Mouse (Mus musculus): Measurements from ENCODE around the gene Dgka.

Gene Dgka

DNA sequence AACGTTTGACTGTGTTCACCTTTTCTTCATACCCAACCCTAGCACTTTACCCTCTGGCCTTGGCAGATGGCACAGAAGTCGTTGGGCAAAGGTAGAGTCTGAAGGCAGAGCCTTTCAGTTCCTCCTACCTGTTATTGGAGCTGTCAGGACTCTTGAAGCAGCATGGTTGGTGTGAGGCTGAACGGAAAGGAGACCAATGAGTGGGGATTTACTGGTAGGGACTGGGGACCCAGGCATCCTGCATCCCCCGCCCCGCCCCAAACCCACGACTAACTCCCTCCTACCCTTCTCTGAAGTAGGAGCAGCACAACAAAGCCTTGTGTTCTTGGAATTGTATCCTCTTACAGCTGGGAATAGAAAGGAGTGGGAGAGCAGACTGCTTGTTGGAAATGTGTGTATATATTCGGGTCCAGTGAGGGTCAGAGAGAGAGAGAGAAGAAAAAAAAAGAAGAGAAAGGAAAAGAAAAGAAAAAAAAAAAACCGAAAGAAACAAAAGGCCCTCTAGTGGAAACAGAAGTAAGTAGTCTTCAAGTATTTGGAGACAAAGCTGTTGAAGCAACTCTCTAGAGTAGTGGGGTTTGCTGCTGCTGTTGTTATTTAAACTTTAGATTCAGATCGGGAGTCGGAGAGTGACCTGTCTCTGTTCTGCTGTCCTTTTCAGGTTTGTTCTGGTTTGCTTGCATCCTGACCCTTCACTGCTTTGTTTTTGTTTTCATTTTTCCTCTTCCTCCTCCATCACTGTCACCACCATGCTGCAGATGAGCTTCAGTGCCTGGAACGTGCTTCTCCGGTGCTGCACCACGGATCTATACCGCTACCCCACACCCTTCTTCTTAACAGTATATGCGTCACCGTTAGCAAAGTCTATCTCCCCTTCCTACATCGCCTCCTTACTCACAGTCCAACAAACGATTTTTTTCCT, at the start of gene Dgka:
Dgka (minus strand) TSS at position 176 of the 922 bp plus-strand sequence.
- peak; percentile 70 for DNase-seq (ENCODE audit: low read depth, low spot score)

DNA sequence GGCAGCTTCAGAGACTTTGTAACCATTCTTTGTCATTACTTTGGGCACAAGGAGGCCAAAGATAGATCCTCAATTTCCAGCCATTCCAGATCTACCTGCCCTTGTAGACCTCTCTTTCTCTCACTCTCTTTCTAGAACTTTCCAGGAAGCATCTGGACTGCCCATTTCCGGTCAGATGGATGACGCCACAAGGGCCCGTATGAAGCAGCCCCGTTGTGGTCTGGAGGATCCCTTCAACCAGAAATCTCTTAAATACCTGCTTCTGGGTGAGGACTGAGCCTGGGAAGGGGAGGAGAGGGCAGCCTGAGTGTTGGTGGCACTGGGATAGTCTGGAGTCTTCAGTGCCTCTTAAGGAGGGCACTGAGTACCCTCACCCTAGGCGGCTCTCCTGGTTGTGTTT, 49.7 kb upstream of the Dgka start:
- DNase-seq (ENCODE audit: low read depth, low spot score), result no peak

DNA sequence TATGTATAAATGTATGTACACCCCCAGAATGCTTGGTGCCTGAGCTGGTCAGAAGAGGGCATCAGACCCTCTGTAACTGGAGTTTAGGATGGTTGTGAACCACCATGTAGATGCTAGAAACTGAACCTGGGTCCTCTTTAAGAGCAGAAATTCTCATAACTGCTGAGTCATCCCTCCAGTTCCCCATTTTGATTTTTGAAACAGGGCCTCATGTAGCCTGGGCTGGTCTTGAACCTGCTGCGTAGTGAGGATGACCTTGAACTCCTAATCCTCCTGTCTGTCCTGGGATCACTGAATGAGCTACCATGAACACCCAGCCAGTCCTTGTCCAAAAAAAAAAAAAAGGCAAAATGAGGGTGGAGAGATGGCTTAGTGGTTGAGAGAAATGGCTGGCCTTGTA, 48.6 kb upstream of the Dgka start:
- no peak for DNase-seq (ENCODE audit: low read depth, low spot score)

DNA sequence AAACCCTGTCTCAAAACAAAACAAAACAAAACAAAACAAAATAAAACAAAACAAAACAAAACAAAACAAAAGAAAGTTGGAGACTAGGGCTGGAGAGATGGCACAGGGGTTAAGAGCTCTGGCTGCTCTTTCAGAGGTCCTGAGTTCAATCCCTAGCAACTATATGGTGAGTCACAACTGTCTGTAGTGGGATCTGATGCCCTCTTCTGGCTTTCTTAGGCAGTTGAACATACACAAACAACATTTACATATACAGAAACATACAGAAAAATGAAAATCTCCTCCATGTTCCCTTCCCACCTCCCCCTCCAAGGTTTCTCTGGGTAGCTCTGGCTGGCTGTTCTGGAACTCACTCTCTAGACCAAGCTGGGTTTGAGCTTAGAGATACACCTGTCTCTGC, 47.4 kb upstream of the Dgka start:
- no peak for DNase-seq (ENCODE audit: low read depth, low spot score)

DNA sequence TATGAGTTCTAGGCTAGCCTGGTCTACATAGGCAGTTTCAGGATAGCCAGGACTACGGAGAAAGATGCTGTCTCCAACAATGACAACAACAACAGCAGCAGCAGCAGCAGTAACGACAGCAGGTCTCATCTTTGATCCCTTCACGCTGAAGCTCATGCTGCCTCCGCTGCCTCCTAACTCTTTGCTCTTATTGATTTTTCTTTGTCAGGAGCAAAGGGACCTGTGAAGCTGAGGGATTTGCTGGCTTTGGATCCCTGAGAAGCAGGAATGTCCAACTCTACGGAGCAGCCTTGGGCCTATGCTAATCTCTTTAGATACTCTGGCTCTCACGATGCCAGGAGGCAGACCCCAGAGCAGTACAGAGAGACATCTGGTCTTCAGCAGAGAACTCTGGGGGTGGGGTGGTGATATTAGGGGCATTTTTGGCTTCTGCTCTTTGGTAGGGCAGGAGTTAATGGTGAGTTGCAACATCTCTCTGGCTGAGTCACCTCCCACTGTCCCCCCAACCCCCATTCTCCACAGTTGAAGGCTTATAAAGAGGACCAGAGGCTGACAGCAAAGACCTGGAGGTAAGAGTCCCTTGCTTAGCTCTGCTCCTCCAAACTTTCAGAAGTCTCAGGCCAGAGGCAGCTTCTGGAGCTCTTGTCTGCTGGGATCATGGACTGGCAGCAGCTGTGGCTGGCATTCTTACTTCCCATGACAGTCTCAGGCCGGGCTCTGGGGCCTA, 45.9 kb upstream of the Dgka start, which contains the start of gene Mmp19:
Mmp19 (plus strand) TSS at position 513 of the 727 bp plus-strand sequence.
- no peak for DNase-seq (ENCODE audit: low read depth, low spot score)

DNA sequence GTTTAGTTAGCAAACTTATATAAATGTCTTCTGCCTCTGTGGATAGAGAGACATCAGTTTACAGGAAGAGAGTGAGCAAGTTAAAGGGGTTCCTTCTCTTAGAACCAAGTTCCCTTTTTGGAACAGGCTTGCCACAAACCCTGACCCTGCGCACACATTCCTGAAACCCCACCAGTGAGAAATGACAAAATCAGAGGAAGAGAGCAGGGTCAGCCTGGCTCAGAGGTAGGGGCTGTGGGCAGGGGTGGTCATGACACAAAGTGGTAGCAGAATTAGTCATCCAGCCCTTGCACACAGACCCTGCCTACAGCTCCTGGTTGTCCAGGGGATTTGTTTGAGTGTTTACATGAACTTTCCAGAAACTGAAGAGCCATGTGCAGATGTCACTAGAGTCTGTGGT, 35.5 kb upstream of the Dgka start:
- DNase-seq (ENCODE audit: low read depth, low spot score), result no peak

DNA sequence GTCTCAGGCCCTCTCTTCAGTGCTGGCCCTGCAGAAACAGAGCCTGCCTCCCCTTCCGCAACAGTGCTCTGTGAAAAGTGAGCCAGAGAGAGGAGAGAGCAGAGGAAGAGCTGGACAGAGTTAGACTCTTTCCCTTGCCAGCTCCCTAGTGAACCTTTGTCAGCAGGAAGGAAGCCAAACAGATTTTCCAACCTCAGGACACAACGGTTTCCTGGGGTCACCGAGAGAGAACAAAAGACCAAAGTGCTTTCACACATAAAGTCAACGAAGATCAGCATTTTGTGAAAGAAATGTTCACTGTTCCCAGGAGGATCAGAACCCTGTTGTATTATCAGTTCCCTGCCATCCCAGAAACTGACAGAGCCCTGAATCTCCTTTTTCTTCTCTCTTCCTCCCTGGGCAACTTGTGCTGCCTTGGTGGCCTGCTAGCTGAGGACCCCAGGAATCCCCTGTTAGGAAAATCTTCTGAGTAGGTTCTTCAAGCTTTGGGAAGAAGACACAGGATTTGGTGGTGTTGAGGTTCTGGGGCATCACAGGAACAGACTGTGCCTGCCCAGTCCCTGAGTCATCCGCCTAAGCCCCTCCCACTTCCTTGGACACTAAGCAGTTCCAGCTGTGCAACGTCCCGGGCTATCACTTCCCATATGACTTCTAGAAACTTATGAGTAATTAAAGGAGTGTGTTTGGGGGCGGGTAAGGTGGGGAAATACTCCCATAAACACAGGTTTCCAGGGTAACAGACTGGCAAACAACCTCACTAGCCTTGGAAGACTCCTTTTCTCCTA, 34.5 kb upstream of the Dgka start:
- DNase-seq (ENCODE audit: low read depth, low spot score), result no peak

DNA sequence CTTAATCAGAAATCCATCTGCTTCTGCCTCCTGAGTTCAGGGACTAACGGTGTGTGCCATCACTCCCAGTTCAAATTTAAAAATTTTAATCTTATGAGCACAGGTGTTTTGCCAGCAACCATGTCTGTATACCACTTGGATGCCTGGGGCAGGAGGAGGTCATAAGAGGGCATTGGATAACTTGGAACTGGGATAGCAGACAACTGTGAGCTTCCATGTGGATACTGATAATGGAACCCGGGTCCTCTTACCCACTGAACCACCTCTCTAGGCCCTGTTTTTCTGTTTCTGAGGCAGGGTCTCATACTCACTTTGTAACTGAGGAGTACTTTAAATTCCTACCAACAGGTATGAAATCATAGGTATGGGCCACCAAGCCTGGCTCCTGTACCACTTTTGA, 33.8 kb upstream of the Dgka start:
- DNase-seq (ENCODE audit: low read depth, low spot score), result no peak

DNA sequence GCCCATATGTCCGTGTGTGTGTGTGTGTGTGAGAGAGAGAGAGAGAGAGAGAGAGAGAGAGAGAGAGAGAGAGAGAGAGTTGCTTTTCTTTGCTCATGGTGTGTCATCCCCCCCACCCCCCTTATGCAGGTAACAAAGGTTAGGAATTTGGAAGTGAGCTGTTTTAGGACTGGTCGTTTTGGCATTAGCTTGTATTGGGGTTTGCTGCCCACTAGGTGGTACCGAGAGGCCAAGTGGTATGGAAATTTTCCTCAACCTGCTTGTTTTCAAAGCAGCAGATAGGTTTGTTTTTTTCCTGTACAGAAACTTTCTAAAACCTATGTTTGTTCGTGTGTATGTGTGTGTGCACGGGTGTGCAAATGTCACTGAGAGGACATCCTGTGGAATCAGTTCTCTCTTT, 29.0 kb upstream of the Dgka start:
- peak; percentile 62 for DNase-seq (ENCODE audit: low read depth, low spot score)

DNA sequence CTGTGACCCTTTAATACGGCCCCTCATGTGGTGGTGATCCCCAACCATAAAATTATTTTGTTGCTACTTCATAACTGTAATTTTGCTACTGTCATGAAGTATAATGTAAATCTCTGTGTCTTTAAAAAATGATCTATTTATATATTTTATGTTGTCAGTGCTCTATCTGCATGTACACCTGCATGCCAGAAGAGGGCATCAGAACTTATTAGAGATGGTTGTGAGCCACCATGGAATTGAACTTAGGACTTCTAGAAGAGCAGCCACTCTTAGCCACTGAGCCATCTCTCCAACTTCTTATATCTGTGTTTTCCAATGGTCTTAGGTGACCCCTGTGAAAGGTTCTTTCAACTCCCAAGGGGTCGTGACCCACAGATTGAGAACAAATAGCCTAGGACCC, 28.2 kb upstream of the Dgka start:
- no peak for DNase-seq (ENCODE audit: low read depth, low spot score)

DNA sequence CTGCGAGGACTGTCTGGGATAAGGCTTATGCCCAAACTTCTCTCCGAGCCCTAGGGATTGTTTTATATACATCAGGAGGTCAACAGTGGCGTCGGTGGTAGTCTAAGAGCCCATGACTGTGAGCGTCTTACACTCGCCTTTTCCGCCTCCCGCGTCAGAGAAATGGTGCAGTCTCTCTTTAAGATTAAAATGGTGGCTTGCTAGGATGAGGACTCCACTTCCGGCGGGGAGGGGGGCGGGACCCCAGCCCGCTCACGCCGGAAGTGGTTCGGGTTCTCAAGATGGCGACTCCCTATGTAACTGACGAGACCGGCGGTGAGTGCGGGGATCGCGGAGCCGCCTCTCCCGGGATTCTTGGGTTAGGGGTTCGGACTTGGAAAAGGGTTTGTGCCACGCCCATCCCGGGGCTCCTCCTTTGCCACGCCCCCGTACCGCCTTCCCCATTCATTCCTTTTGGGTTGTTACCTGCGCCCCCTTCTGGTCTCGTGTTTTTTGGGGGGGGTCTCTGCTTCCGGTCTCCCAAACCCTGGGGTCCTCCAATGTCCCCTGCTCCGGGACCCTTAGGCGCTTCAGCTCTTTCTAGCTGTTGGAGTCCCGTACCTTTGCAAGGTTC, 3.7 kb upstream of the Dgka start:
- peak; percentile 97 for DNase-seq (ENCODE audit: low read depth, low spot score)

DNA sequence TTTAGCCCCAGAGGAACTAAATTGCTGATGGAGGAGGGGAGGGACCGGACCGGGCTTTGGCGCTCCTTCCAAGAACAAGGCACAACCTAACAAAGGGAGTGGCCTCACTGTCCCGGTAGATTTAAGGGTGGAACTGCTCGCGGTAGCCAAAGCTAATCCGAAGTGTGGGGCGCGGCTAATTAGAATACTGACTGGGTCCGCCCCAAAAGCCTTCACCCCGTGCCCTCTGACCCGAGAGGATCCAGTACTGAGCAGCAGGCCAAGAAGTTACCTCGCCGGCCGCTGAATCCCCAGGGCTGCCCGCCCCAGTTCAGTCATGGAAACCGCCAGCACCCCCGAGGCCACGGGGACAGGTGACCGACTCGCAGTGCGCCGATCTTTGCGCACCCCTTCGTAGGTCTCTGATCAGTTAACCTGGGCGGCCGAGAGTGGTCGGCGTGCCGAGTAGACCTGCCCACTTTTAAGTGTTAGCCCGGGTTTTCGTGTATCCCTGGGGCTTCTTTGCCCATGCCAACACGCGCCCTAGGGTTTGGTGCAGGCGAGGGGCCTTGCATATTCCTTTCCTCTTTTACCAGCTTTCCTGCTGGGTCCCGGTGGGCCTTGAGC, 3.1 kb upstream of the Dgka start, which contains the start of gene Pym1:
Pym1 (plus strand) TSS at position 244 of the 606 bp plus-strand sequence.
- DNase-seq (ENCODE audit: low read depth, low spot score), result peak; percentile 95

DNA sequence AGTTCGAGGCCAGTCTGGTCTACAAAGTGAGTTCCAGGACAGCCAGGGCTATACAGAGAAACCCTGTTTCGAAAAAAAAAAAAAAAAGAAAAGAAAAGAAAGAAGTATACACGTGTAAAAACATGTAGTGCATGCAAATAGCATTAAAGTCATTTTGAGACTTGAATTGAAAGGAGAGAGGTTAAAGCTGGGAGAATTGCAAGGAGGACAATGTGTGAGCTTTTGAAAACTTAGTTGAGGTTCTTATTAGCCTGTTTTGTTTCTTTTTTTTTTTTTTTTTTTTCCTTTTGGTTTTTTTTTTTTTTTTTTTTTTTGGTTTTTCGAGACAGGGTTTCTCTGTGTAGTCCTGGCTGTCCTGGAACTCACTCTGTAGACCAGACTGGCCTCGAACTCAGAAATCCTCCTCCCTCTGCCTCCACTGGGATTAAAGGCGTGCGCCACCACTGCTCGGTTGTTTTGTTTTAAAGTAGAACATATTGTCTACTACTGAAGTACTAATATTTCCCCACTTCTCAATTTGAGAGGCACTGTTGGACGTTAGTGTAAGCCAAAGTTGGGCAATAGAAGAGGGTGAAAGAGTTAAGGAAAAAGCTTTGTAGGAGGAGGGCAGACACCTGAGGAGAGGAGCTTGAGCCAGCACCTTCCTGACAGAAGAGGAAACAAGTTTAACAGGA, 2.5 kb upstream of the Dgka start:
- no peak for DNase-seq (ENCODE audit: low read depth, low spot score)

DNA sequence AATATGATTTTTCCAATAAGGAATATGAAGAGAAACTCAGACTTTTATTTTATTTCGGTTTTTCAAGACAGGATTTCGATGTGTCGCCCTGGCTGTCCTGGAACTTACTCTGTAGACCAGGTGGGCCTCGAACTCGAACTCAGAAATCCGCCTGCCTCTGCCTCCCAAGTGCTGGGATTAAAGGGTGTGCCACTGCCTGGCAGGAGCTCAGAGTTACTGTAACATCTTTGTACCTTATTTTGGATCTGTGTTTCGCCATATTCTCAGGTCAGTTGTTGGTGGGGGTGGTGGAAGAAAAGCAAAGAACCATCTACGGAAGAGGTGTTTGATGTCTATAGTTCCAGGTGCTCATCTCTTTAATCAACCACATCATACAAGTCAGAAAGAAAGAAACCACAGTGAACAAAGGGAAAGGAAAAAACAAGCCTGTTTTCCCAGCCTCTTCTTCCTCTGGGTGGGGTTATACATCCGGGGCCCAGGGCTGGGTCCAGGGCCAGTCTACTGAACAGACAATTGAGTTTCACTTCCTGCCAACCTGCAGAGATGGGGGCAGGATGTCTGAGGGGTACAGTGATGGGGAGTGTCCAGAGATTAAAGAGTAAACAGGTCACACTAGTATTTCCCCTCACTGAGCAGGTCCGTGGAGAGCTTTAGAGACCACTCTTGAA, 1.4 kb upstream of the Dgka start:
- DNase-seq (ENCODE audit: low read depth, low spot score), result no peak

DNA sequence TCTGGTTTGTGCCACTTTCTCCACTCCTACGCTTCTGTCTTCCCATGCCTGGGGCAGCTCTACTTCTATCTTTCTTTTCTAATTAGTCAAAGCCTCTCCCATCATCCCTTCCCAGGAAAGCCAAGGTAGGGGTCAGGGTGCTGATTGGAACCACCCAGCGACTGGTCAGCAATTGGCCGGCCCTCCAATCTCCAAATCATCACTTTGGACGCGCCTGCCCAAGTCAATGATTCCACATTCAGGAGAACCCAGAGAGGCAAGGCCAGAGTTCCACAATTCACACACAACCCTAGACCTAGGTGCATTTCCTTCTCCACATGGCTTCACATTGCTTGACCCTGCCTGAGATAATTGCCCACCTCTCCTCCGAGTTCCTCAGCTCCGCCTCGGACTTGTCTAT, 444 bp downstream of the Dgka start:
- no peak for DNase-seq (ENCODE audit: low read depth, low spot score)

DNA sequence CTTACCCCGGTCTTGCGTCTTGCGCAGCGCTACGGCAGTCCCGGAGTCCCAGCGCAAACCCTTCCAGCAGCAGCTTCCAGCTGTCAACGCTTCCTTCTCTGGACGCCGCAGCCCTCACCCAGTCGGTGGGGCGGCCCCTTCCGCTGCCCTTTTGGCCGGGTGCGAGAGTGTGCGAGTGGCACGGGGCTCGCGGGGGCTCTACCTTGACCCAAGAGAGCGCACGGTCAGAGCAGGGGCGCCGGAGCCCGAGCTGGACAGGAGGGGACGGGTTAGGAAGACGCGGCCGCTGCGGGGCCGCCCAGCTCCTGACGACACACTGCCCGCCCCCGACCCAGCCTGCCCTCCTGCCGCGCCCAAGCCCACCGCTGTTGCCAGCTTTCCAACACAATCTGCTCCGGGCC, 864 bp downstream of the Dgka start:
- peak; percentile 44 for DNase-seq (ENCODE audit: low read depth, low spot score)

DNA sequence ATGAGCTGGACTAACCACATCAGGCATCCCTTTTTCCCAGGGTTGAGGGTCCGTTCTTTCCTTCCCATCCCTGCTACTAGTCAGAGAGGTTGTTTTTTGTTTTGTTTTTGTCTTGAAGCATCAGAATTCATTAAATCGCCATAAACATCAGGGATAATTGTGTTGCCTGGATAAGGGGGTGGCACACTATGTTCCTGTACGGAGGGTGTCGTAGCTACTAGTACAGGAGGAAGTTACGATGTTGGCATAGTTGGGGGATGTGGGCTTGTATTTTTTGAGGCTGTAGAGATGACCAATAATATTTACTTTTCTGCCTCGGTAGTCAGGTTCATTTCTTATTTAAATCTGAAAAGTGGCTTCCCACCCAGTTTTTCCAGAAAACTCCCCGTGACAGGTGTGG, 1.4 kb downstream of the Dgka start:
- no peak for DNase-seq (ENCODE audit: low read depth, low spot score)

DNA sequence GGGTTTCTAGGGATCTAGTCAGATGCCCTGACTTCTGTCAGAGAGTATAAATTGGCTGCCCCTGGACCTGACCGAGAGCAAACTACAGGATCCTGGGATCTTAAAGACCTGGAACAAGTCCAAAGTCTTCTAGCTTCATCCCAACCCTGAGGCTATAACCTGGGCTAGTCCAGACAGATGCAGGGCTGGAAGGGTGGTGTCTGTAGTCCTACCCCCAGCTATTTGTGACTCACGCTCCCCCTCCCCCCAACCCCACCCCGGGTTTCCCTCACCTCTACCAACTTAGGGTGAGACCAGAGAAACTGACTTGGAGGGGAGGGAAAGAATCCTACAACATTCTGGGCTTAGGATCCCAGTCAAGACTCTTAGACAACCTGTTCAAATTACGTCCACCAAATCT, 2.0 kb downstream of the Dgka start:
- peak; percentile 58 for DNase-seq (ENCODE audit: low read depth, low spot score)

DNA sequence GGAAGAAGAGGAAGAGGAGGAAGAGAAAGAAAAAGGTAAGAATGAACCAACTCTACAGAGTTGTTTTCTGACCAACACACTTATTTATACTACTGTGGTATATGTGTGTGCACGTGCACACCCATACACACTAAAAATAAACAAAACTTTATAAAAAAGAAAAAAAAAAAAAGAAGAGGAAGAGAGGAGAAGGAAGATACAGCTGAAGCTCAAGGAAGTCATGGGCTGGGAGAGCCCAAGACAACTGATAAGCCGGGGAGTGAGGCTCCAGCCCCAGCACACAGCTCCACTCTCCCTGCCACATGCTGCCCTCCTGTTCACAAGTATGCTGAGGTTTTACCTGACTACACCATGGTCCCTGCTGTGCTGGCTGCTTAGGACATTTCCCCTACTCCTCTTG, 4.4 kb downstream of the Dgka start:
- DNase-seq (ENCODE audit: low read depth, low spot score), result no peak

DNA sequence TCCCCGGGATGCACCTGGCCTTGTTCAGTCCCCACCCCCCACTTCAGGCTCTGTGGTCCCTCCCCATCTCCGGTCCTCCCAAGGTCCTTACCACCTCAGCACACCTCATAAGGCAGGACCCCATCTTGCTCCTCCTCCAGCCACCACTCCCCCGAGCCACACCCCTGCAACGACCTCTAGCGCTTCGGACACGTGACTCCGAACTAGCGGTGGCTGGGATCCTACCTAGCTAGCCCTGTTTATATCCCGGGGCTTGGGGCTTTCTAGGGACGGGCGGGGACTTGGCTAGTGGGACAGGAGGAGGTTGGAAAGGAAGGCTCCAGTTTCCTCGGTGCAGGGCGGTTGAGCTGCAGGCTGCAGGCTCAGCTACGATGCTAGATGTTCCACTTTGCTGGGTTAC, 7.2 kb downstream of the Dgka start:
- peak; percentile 94 for DNase-seq (ENCODE audit: low read depth, low spot score)
